Mouse (Mus musculus) megakaryocyte progenitor cell, adult 5-6 weeks (primary cell): ENCODE measurements around the gene Xpa. TPM values are rescaled to one million over a fixed set of nuclear protein-coding genes. Genes with fewer than 3 reads are reported as not detected.
A peak's percentile ranks its signal among the peaks of the same experiment; 100 is the strongest.
"Not testable (repeated sequence)": the region's sequence is repeated elsewhere in the genome, so short reads cannot be mapped to it uniquely, and the experiment has no call there.

Experiments used
- ATAC-seq: replicated peaks from 2 replicates; pipeline ENCODE4 v1.8.0; 2016; ENCODE audit warnings: mild to moderate bottlenecking, moderate TSS enrichment, inconsistent platforms; ENCODE audit not compliant: poor library complexity
- total RNA-seq, 2 experiments: library from RNA; stranded (forward) in 1 of 2; stranded (reverse) in 1 of 2; fragments of 157-497, 149-512 nt in 1 of 2; fragments of 200-1000 nt in 1 of 2; gene quantifications; 2 replicates each; pipeline versions ENCODE4 v1.2.3 to v1.2.4; 2015 to 2017

Gene Xpa
- total RNA-seq (2015) (32.8 and 48.7 TPM in 2 replicates), total RNA-seq (2017) (30.5 and 32.7 TPM in 2 replicates)

DNA sequence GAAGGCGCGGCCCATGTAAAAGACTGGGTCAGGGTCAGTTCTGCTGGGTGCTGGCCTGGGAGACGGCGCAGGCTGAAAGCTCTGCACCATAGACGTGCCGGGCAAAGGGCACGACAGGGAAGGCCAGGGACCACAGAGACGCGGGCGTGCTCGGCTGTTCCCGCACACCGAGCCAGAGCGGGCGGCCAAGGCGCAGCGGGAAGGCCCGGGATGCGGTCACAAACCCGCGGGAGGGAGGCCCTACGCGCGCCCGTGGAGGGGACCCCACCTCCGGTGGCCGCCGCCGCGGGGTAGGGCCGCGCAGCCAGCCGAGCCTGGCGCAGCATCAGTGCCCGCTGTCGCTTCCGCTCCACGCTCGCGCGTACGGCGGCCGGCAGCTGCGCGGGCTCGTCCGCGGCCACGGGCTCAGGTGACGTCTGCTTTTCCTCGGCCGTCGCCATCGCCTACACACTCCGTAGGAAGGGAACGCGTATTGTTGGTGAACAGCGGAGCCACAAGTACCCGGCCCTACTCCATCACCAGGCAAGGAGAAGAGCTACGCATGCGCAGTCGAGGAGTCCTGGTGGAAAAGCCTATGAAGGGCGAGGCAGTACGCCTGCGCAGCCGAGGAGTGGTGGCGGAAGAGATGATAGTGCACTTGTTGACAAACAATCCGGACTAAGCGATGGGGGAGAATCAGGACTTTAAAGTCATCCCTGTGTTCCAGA lies at the start of gene Xpa:
TSS of gene Xpa (minus strand) at position 531 of the 707 bp plus-strand sequence.
- peak; percentile 95 for ATAC-seq

DNA sequence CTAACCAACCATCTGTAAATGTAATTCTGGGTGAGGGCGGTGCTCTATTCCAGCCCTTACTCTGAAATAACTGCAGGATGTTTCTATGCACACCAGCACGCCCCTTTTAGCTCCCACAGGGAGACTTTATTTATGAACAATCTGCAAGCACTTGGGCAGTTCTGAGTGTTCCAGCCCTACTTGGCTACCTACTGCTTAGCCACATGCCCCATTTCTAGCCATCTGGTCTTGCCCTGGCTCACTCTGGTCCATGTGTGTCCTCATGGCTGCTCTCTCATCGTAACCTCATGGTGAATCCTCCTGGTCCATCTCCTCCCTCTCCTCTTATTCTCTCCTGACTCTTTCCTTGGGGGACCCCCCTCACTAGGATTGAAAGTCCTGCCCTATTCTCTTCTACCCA lies 39.8 kb upstream of the Xpa start:
- no peak for ATAC-seq

DNA sequence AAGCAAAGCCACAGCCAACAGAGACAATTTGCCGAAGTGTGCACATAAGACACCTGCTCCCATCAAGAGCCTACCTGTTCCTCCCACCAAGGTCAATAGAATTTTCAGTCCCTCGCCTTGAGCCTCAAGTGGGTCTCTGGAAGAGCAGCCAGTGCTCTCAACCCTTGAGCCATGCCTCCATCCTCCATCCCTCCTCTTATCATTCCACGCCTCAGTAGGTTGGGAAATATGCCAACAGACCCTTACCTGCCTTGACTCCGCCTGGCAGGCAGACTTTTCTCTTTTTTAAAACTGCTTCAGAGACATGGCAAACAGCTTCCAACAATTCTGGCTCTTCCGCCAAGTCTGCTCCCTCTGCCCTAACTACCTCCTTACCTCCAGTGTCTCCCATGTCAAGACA lies 38.6 kb upstream of the Xpa start:
- ATAC-seq, result no peak

DNA sequence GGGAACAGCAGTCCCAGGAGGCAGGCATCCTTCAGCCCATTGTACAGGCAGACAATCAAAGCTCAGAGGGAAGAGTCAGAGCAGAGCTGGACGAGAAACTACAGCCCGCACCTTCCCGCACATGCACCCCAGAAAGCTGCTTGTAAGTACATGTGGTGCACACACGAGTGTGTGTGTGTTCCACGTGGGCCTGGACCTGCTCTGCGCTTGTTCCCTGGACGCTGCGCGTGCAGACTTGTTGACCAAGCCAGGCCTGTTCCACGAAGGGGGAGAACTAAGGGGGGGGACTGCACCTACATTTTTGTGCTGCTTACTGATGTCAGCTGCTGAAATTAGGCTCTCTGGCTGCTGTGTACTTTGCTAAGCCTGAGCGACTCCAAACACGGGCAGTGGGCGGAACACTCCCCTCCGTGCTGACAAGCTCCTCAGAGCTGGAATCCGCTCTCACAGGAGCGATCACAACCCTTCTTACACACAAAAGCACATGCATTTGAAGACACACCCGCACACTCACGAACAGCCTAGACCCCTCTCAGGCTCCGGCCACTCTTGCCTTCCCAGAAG lies 30.9 kb upstream of the Xpa start:
- ATAC-seq, result no peak

DNA sequence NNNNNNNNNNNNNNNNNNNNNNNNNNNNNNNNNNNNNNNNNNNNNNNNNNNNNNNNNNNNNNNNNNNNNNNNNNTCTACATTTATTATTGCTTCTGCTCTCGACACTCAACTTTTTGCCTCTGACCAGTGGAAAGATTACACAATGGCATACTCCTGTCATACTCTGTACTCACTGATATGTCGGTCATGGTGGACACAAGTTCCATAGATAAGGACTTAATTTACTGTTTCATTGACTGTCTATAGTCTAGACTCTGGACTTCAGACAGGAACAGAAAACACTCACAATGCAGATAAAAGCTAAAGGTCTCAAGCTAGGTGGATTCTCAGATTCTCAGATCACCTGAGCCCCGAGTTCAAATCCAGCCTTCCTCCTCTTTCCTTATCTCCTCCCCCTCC lies 25.0 kb upstream of the Xpa start:
- no peak for ATAC-seq

DNA sequence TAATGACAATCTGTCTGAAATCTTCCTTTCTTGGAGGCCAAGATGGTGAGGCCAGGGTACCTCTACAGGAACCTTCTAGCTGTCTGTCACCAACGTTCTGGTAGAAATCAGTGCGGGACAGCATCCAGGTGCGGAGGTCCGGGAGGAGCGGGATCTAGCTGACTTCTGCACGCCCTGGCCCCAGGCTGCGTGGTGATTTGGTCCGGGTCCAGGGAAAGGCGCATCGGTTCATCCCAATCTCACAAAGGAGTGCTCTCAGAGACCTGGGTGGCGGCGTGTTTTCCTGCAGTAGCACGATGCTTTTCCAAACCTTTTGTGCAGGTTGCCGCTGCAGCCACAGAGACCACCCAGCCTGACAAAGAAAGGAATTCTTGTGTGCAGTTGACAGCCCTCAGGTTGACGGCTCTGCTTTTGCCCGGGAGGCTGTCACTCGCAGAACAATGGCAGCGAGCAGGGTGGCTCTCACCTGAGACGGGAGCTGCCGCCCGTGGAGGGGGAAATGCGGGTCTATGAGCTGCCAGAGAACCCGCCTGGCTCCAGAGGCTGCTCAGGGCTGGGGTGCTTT lies 6.5 kb upstream of the Xpa start:
- ATAC-seq, result no peak

DNA sequence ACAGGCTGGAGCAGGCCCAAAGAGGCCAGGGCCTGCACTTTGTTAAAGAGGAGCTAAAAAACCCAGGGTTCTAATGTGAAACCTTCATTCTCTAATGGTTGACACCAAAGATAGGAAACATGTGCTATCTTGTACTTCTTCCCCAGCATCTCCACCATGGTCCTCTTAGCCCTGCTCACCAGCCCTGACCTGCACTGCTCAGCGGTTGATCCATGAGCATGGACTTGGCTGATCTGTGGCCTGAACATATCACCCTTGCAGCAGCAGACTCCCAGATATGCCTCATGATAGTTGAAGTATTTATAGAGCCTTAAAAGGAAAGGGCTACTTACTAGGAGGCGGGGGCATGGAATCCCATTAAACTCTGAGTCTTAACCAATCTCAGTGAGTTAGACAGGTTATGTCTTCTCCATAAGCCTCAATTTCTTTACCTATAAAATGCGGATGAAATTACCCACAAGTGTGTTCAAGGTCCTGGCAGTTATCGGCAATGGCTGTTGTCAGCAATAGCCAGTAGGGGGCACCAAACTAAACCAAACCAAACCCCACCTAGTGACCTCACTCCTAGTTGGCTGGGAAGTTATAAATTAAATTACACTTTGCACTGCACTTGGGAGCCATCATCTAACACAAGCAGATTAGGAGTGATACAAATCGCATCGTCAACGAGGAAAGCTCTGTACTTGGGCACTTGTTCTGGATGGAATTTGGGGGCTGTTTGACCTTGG lies 5.9 kb upstream of the Xpa start:
- peak; percentile 92 for ATAC-seq

DNA sequence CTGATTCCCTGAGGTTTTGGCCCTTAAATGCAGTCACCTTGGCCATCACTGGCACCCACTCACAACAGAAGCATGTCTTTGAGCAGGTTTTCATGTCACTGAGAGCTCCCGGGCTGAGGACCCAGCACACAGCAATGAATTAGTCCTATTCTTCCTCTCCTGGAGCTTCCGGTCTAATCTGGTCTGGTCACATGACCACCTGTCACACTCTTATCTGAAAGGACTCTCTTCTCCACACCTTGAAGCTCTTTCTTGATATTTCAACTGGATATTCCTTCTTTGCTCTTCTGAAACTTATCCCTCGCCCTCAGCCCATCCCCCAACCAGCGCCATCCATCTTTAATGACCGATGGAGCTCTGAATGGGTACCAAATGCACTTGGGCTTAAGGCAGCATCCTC lies 2.0 kb upstream of the Xpa start:
- ATAC-seq, result no peak

DNA sequence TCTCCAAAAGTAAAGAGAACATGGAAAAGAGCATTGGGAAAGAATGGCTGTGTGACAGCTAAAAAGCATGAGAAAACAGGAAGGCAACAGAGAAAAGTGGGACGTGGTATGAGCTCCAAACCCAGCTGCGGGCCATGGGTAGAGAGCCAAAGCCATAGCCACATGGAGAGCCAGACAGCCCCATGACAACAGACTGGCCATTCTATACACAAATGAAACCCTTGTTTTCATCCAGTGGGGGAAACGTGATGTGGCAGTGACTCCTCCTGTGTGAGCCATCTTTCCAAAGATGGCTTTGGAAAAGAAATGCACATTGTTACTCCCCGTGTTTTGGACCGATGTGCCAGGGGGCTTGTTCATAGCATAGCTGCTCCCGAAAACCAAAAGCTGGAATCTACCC lies 402 bp upstream of the Xpa start:
- ATAC-seq, result 0 out of 2 replicates have a peak, but pooled peaks have one; percentile 9

DNA sequence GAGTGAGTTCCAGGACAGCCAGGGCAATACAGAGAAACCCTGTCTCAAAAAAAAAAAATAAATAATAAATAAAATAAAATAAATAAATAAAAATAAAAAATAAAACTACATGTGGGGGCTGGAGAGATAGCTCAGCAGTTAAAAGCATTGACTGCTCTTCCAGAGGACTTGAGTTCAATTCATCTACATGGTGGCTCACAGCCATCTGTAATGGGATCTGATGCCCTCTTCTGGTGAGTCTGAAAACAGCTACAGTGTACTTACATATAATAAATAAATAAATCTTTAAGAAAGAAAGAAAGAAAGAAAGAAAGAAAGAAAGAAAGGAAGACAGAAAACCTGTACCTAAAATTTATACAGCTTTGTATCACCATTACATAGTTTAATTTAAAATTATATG lies 4.1 kb downstream of the Xpa start:
- not testable (repeated sequence) for ATAC-seq

DNA sequence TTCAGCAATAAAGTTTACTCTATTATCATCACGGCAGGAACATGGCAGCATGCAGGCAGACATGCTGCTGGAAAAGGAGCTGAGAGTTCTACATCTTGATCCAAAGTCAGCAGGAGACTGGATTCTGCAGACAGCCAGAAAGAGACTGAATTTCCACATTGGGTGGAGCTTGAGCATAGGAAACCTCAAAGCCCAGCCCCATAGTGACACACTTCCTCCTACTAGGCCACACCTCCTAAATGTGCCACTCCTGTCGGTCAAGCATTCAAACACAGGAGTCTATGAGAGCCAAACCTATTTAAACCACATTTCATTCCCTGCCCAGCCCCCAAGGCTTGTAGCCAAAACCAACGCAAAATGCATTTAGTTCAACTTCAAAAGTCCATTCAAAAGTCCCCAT lies 9.6 kb downstream of the Xpa start:
- ATAC-seq, result peak; percentile 39

DNA sequence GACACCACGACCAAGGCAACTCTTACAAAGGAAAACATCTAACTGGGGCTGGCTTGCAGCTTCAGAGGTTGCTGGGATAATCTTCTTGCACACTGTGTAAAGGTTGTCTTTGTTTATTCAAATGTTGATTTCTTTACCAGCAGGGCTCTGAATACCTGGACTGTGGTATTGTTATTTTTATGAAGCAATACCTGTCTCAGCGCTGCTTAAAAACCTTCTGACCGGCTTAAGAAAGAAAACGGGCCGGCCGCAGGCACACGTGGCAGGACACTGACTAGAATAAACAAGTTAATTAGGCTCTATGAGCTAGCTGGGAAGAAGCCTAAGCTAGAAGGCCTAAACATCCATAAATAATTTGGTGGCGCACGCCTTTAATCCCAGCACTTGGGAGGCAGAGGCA lies 10.2 kb downstream of the Xpa start:
- ATAC-seq, result no peak

DNA sequence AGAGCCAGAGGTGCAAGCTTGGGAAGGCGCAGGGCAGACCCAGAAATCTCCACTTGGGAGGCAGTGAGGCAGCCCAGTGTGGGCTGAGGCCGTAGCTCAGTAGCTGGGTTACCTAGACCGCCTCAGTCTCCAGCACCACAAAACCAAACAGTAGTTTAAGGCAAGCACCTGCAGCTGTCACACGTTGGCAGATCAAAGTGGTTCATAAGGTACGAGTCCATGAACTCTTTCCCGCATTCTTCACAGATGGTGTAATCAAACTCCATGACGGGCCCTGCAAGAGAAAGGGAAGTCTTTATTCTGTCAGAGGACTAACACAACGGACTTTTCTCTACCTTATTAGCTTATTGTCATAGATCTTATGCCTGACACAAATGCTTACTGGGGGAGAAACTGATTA lies 10.7 kb downstream of the Xpa start:
- no peak for ATAC-seq

DNA sequence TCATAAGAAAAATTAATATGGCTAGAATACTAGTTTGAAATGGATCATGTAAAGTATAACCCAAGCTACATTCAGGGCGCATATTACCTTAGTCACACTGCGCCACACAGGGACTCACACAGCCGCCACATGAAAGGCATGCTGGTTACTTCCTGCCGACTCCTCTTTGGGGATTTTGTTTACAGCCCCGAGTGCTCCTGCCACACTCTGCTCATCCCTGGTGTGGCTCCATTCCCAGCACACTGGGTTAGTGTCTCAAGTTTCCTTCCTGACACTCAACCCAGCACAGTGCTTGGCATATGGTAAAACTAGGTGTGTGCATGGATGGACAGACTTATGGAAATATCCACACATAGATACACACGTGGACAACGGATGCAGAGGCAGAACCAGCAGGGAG lies 13.9 kb downstream of the Xpa start:
- no peak for ATAC-seq

DNA sequence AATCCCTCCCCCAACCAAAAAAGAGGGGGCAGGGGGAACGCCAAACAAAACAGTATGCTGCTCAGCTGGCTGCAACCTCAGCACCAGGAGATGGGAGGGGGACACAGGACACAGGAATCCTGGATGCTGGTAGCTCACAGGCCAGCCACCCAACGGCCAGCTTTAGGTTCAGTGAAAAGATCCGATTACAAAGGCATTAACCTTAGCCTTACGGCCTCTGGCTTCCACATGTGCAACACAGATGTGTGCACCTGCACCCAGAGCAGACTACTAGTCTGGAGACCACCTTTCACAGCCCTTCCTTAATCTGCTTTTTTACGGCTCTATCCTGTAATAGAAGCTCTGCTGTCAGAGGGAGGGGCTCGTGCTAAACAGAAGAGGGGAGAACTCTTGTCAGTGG lies 14.9 kb downstream of the Xpa start:
- no peak for ATAC-seq

DNA sequence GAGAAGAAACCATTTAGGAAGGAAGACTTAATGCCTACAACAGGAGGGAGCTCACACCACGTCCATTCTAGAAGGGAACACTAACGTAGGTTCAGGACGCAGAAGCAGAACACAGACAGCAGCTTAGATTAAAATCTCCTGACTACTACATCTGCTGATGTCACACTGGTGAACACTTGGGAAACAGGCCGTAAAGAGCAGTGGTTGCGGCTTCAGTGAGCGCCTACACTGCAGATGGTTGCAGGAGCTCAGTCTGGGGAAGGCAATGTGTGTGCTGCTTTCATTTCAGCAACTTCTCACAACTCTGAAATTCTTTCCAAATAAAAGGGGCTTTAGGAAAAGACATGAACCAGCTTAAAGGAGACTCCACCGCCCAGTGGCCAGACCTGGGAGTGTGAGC lies 18.6 kb downstream of the Xpa start:
- no peak for ATAC-seq

DNA sequence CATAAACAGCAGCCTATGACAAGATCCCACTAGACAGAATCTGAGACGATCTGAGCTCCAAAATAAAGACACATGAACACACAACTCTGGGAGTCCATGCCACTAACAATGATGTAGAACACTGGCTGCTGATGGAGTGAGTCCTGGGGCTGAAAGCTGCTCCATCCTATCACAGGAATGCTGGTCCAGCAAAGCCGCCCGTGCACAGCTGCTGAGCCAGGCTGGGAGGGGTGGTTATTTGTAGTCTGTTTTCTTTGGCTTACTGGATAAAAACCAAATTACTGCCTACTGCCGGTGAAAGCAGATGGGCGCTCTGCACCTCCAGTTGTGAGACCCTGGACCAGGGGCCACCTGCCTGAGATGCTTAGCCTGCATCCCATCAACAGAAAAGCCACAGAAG lies 19.1 kb downstream of the Xpa start:
- ATAC-seq, result no peak

DNA sequence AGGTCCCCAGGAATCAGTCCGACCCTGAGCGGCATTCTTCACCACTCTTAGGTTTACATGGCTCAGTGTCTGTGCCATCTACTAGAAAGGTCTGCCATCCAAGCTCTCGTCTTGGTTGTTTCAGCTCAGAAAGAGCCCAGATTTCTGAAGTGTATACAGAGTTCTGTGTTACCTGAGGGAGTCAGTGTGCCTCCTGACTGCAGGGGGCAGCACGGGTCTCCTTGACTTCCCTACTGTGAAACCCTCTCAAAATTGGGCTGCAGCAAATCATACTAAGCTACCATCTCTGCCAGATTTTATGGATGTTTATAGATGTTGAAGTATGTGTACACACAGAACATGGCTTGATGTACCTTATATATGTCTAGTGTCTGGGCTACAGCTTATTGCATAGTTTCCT lies 19.8 kb downstream of the Xpa start:
- peak; percentile 54; the same call in 1 of the 2 replicates for ATAC-seq

DNA sequence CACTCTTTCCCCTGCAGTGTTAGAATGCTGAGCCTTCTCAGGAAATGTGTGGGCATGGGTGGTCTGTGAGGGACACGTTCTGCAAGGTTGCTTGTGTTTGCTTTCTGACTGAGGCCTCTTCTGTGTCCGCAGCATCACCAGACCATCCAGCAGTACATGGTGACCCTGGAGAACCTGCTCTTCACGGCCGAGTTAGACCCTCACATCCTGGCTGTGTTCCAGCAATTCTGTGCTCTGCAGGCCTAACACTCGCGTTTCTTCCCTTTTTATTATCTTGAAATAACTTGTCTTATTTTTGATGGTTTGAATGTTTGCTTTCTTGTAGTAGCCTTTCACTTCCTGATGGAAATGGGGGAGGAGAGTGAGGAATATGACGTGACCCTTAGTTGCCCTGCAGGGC lies 24.4 kb downstream of the Xpa start:
- ATAC-seq, result no peak

DNA sequence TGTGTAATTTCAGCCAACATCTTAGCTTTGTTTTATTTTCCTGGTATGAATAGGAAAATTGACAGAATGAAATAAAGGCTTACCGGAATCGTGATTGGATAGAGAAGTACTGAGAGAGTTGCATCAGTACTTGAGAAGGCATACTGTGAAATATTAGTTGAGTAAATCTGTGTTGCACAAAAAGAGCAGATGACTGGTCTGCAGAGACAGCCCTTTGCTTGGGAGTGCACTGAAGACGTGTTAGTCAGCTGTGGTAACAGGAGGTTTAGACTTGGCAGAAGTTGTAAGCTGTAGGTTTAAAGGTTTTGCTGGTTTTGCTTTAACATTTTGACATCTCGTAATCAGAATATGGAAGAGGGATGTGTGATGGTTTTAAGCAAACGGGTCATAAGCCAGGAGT lies 30.3 kb downstream of the Xpa start:
- 0 out of 2 replicates have a peak, but pooled peaks have one; percentile 20 for ATAC-seq

DNA sequence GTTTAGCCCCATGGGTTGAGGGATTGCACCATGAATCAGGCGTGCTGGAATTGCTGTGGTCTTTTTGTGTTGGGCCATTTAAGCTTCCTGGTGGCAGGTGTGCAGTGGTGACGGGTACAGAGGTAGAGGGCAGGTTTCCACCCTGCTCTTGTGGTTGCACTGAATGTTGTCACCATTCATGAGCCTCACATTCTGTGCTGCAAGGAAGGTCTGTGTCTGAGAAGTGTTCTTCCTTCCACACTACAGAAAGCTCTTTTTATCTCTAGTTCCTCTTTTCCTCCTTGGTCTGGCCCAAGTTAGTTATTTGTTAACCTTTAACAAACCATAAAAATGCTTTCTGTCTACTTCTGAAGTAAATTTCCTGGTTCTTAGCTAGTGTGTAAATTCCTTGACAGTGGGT lies 32.1 kb downstream of the Xpa start:
- peak; percentile 83 for ATAC-seq
